Mouse (Mus musculus): ENCODE results near the gene N6amt1. TPM values are rescaled to one million over a fixed set of nuclear protein-coding genes. Genes with fewer than 3 reads are reported as not detected.

N6amt1 gene
- polyA plus RNA-seq, 1 experiment from 2014 or later = 26.9 TPM

GRCm38 (mm10) chr16:87341043-87341572 lies 12.9 kb upstream of the N6amt1 start:
- Histone ChIP-seq H3K4me1 (no peaks in the 10 kb centered on the region), H3K27me3 (replicated peaks) (no peaks in the 10 kb centered on the region), H3K4me2 (no peak overlapping the region), H3K36me3 (no peaks in the 10 kb centered on the region), H3K9ac (no peak overlapping the region), H3K9me3 (no peaks in the 10 kb centered on the region), H3K4me3 (no peak overlapping the region), H3K27ac (replicated peaks) (no peak overlapping the region)
- WGBS = 76% methylated on average over 6 of the region's 6 CpGs
- ATAC-seq (ENCODE audit: extremely low read depth, insufficient number of reproducible peaks, low FRiP score, low TSS enrichment) = no peak

DNA sequence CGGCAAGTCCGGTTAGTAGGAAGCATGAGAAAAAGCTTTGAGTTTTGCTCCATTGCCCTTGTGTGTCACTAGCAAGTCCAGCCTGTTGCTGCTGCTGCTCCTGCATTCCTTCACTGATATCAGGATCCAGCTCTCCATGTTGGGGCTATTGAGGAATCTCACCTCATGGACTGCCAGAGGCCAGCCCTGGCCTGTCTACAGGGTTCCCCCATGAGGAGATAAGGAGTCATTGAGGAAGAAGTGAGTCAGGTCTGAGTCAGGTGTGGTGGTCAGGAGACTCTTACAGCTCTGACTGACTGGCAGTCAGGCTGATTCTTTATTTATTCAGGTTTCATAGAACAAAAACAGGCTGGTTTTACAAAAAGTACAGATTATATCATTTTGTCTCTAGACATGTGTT lies 5.9 kb upstream of the N6amt1 start:
- 78% methylated on average over 2 of the region's 2 CpGs for WGBS
- Histone ChIP-seq H3K4me2 (no peak overlapping the region), H3K36me3 (no peaks in the 10 kb centered on the region), H3K27ac (replicated peaks) (peak overlapping the region; percentile 51), H3K27me3 (replicated peaks) (no peaks in the 10 kb centered on the region), H3K9me3 (peaks cover 5% of the 10 kb centered on the region; the same call in 1 of the 2 replicates), H3K4me3 (no peak overlapping the region), H3K9ac (no peak overlapping the region), H3K4me1 (peaks cover 21% of the 10 kb centered on the region)
- ATAC-seq (ENCODE audit: extremely low read depth, insufficient number of reproducible peaks, low FRiP score, low TSS enrichment) = peak; percentile 79; the same call in 1 of the 2 replicates

DNA sequence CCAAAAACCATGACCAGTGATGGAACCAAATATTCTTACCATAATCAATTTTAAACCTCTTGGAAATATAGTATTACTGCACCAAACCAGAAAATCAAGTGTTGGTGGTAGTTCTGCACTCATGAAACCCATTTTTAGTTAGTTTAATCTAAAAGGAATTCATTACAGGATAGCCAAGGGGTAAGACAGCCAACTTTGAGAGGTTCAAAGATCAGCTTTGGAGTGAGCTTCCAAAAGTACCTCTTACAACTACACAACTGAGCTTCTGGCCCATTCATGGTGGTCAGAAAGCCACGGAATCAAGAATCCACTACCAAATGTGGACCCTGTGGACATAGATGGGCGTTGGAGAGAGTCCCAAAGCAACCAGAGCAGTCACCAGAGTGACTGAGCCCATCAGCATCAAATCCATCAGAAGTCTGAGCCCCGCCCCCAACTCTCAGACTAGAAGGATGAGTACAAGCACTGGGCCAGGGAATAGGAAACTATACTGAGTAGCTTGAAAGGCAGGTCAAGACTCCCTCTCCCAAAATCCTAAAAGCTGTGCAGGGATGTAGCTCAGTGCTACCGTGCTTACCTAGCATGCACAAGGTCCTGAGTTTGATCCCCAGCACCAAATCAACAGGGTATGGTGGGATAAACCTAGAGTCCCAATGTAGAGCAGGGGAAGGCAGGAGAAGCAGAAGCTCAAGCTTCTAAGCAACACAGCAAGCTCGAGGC lies 2.4 kb upstream of the N6amt1 start:
- H3K27ac ChIP-seq (replicated peaks) = no peak overlapping the region
- H3K4me1 ChIP-seq = peaks cover 34% of the 10 kb centered on the region
- no peak overlapping the region for H3K4me3 ChIP-seq
- H3K27me3 ChIP-seq (replicated peaks) = no peaks in the 10 kb centered on the region
- WGBS = 67% methylated on average over 5 of the region's 5 CpGs
- peaks cover 8% of the 10 kb centered on the region for H3K36me3 ChIP-seq
- no peak overlapping the region for H3K9ac ChIP-seq
- no peak overlapping the region for H3K4me2 ChIP-seq
- peaks cover 5% of the 10 kb centered on the region; the same call in 1 of the 2 replicates for H3K9me3 ChIP-seq
- ATAC-seq (ENCODE audit: extremely low read depth, insufficient number of reproducible peaks, low FRiP score, low TSS enrichment) = no peak

GRCm38 (mm10) chr16:87353605-87354004 lies 380 bp upstream of the N6amt1 start:
- Histone ChIP-seq H3K4me1 (peaks cover 20% of the 10 kb centered on the region), H3K27me3 (replicated peaks) (no peaks in the 10 kb centered on the region), H3K9me3 (peaks cover 5% of the 10 kb centered on the region; the same call in 1 of the 2 replicates), H3K4me2 (peak overlapping the region; percentile 66), H3K36me3 (peaks cover 27% of the 10 kb centered on the region), H3K27ac (replicated peaks) (peak overlapping the region; percentile 97), H3K9ac (no peak overlapping the region), H3K4me3 (peak overlapping the region; percentile 89)
- ATAC-seq (ENCODE audit: extremely low read depth, insufficient number of reproducible peaks, low FRiP score, low TSS enrichment) = no peak
- 89% methylated on average over 1 of the region's 1 CpGs for WGBS

GRCm38 (mm10) chr16:87354748-87355147 lies 763 bp downstream of the N6amt1 start:
- Histone ChIP-seq H3K4me1 (peaks cover 16% of the 10 kb centered on the region), H3K36me3 (peaks cover 39% of the 10 kb centered on the region), H3K9ac (peak overlapping the region; percentile 89), H3K9me3 (peaks cover 5% of the 10 kb centered on the region; the same call in 1 of the 2 replicates), H3K4me3 (peak overlapping the region; percentile 89), H3K4me2 (peak overlapping the region; percentile 66), H3K27ac (replicated peaks) (peak overlapping the region; percentile 97), H3K27me3 (replicated peaks) (no peaks in the 10 kb centered on the region)
- ATAC-seq (ENCODE audit: extremely low read depth, insufficient number of reproducible peaks, low FRiP score, low TSS enrichment) = no peak
- 82% methylated on average over 7 of the region's 7 CpGs for WGBS

GRCm38 (mm10) chr16:87360096-87360495 lies 6.1 kb downstream of the N6amt1 start:
- 82% methylated on average over 6 of the region's 6 CpGs for WGBS
- Histone ChIP-seq H3K4me1 (peaks cover 24% of the 10 kb centered on the region), H3K4me3 (no peak overlapping the region), H3K9me3 (no peaks in the 10 kb centered on the region), H3K36me3 (peaks cover 75% of the 10 kb centered on the region), H3K27ac (replicated peaks) (no peak overlapping the region), H3K4me2 (no peak overlapping the region), H3K9ac (no peak overlapping the region), H3K27me3 (replicated peaks) (no peaks in the 10 kb centered on the region)
- ATAC-seq (ENCODE audit: extremely low read depth, insufficient number of reproducible peaks, low FRiP score, low TSS enrichment) = no peak

DNA sequence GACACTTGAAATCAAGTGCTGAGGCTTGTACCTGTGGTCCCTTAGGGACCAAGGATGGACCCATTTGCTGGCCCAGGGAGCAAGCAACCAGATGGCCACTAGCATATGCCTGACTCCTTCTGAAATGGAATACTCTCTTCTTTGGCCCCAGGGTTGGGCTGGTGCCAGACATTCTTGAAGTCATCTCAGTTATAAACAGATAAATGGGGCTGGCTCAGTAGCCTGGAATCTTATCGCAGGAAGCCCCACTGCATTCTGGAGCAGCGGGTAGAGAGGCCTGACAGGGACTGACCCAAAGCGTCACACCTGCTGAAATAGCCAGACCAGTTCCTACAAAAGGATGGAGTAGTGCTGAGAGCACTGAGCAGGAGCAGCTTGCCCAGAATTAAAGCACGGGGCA lies 10.2 kb downstream of the N6amt1 start:
- no peaks in the 10 kb centered on the region for H3K27me3 ChIP-seq (replicated peaks)
- H3K9ac ChIP-seq = no peak overlapping the region
- peaks cover 15% of the 10 kb centered on the region for H3K4me1 ChIP-seq
- H3K4me3 ChIP-seq = no peak overlapping the region
- no peaks in the 10 kb centered on the region for H3K9me3 ChIP-seq
- H3K27ac ChIP-seq (replicated peaks) = peak overlapping the region; percentile 51
- no peak overlapping the region for H3K4me2 ChIP-seq
- 37% methylated on average over 4 of the region's 4 CpGs for WGBS
- no peak for ATAC-seq (ENCODE audit: extremely low read depth, insufficient number of reproducible peaks, low FRiP score, low TSS enrichment)
- H3K36me3 ChIP-seq = peaks cover 78% of the 10 kb centered on the region

DNA sequence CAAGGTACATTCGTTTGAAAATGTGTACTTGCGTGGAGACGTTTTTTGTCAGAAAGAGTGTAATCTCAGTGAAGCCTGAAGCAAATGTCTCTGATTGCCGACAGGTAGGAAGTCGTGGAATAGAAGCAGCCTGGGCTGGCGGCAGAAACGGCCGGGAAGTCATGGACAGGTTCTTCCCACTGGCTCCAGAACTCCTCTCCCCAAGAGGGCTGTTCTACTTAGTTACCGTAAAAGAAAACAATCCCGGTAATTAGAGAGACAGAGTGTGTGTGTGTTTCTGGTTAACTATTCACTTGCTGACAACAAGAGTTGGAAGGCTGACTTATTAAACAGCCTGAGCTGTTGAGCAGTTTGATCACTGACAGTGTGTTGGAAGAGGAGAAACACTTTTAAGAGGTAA lies 12.1 kb downstream of the N6amt1 start:
- H3K36me3 ChIP-seq = peaks cover 72% of the 10 kb centered on the region
- no peak overlapping the region for H3K4me2 ChIP-seq
- no peak overlapping the region for H3K4me3 ChIP-seq
- H3K4me1 ChIP-seq = peaks cover 15% of the 10 kb centered on the region
- no peak overlapping the region for H3K9ac ChIP-seq
- H3K27me3 ChIP-seq (replicated peaks) = no peaks in the 10 kb centered on the region
- WGBS = 78% methylated on average over 10 of the region's 10 CpGs
- H3K27ac ChIP-seq (replicated peaks) = no peak overlapping the region
- ATAC-seq (ENCODE audit: extremely low read depth, insufficient number of reproducible peaks, low FRiP score, low TSS enrichment) = no peak
- H3K9me3 ChIP-seq = no peaks in the 10 kb centered on the region

- H3K36me3 ChIP-seq = peaks cover 72% of the 10 kb centered on the region
- no peak for ATAC-seq (ENCODE audit: extremely low read depth, insufficient number of reproducible peaks, low FRiP score, low TSS enrichment)
- WGBS = 90% methylated on average over 6 of the region's 6 CpGs
Observed at GRCm38 (mm10) chr16:87366445-87366844, 12.5 kb downstream of the N6amt1 start.

DNA sequence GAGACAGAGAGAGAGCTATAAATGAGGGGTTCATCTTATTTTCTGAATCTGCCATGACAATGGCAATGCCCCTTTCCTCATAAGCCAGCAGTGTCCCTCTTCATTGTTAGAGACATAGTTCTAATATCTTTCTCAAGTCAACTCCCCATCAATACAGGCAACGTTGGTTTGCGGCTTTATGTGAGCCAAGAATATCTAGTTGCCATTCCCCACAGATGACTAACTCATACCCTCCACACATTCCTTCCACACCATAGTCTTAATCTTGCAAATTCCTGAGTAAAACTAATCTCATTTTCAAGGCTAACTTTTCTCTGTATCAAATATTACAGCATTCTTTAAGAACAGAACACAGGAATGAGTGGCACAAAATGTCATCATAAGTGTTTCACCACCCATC lies 29.0 kb downstream of the N6amt1 start:
- Histone ChIP-seq H3K9me3 (no peaks in the 10 kb centered on the region), H3K4me2 (no peak overlapping the region), H3K4me1 (peaks cover 11% of the 10 kb centered on the region), H3K36me3 (peaks cover 89% of the 10 kb centered on the region), H3K27me3 (replicated peaks) (no peaks in the 10 kb centered on the region), H3K4me3 (no peak overlapping the region), H3K27ac (replicated peaks) (peak overlapping the region; percentile 56; the same call in 1 of the 2 replicates), H3K9ac (no peak overlapping the region)
- WGBS = 62% methylated on average over 2 of the region's 2 CpGs
- no peak for ATAC-seq (ENCODE audit: extremely low read depth, insufficient number of reproducible peaks, low FRiP score, low TSS enrichment)

More at GRCm38 (mm10) chr16:87366445-87366844, 12.5 kb downstream of the N6amt1 start:
- H3K4me3 ChIP-seq = no peak overlapping the region
- peaks cover 15% of the 10 kb centered on the region for H3K4me1 ChIP-seq
- H3K27me3 ChIP-seq (replicated peaks) = no peaks in the 10 kb centered on the region
- no peaks in the 10 kb centered on the region for H3K9me3 ChIP-seq
- H3K27ac ChIP-seq (replicated peaks) = no peak overlapping the region
- no peak overlapping the region for H3K9ac ChIP-seq
- H3K4me2 ChIP-seq = no peak overlapping the region

GRCm38 (mm10) chr16:87384366-87384765 lies 30.4 kb downstream of the N6amt1 start:
- no peaks in the 10 kb centered on the region for H3K9me3 ChIP-seq
- no peak overlapping the region for H3K27ac ChIP-seq (replicated peaks)
- no peak for ATAC-seq (ENCODE audit: extremely low read depth, insufficient number of reproducible peaks, low FRiP score, low TSS enrichment)
- 81% methylated on average over 2 of the region's 2 CpGs for WGBS
- peaks cover 91% of the 10 kb centered on the region for H3K36me3 ChIP-seq
- H3K27me3 ChIP-seq (replicated peaks) = no peaks in the 10 kb centered on the region
- no peak overlapping the region for H3K4me2 ChIP-seq
- no peak overlapping the region for H3K9ac ChIP-seq
- H3K4me3 ChIP-seq = no peak overlapping the region
- peaks cover 11% of the 10 kb centered on the region for H3K4me1 ChIP-seq
